Mouse (Mus musculus) ES-Bruce4 (cell line): Measurements from ENCODE around the gene Lao1.

ENCODE experiments used
- CTCF ChIP-seq: IDR thresholded peaks from one replicate; pipeline ENCODE4 v1.8.1; 2011; ENCODE audit warnings: low read depth, low read length
- EP300 ChIP-seq: IDR thresholded peaks from 2 replicates; pipeline ENCODE4 v1.6.1; 2011; ENCODE audit warnings: low read depth, low read length; ENCODE audit not compliant: insufficient read depth
- POLR2A ChIP-seq: IDR thresholded peaks from one replicate; pipeline ENCODE4 v1.8.1; 2011; ENCODE audit warnings: low read length; ENCODE audit not compliant: insufficient read depth

- TF ChIP-seq CTCF (peak; percentile 57), POLR2A (no peak), EP300 (no peak)
Observed at GRCm38 (mm10) chr4:119004178-119004577, 42.8 kb downstream of the Lao1 start.
